Mouse (Mus musculus) embryonic facial prominence, embryonic 11.5 days (tissue): ENCODE measurements at regions not wholly inside any gene's neighbourhood (a gene's known extent, or its start where the extent isn't known, plus 50 kb on each side); places are given as distances from the start of the nearest gene placed in this dataset.

Experiments used
- ATAC-seq: fragments of 200-750 bp; cut with Nextera tagmentation; replicated peaks from 2 replicates; pipeline ENCODE4 v1.8.0; 2017; ENCODE audit warnings: low read depth; ENCODE audit not compliant: insufficient number of reproducible peaks, low FRiP score, low TSS enrichment
- DNase-seq: peaks from one replicate; pipeline ENCODE4 v3.0.0-alpha.2; 2015; ENCODE audit warnings: low spot score
- H3K27ac ChIP-seq: fragments of 300-500 bp; sonication (generic); replicated peaks from 2 replicates; pipeline ENCODE4 v1.5.1; 2014; ENCODE audit warnings: mild to moderate bottlenecking, low read depth, low read length, control low read depth
- H3K27me3 ChIP-seq: fragments of 300-500 bp; sonication (generic); 2 replicates; pipeline ENCODE4 v1.6.1; 2014; ENCODE audit warnings: mild to moderate bottlenecking, low read length, moderate library complexity, mixed read lengths; ENCODE audit not compliant: control insufficient read depth, insufficient read depth
- H3K36me3 ChIP-seq: fragments of 300-500 bp; sonication (generic); replicated peaks from 2 replicates; pipeline ENCODE4 v1.6.1; 2014; ENCODE audit warnings: low read depth, mild to moderate bottlenecking, low read length, moderate library complexity, mixed read lengths; ENCODE audit not compliant: control insufficient read depth, insufficient read depth
- H3K4me1 ChIP-seq: fragments of 300-500 bp; sonication (generic); 2 replicates; pipeline ENCODE4 v1.6.1; 2014; ENCODE audit warnings: low read length, mixed read lengths; ENCODE audit not compliant: control insufficient read depth, insufficient read depth
- H3K4me2 ChIP-seq: fragments of 300-500 bp; sonication (generic); 2 replicates; pipeline ENCODE4 v1.6.1; 2014; ENCODE audit warnings: low read depth, mild to moderate bottlenecking, control low read depth, low read length, moderate library complexity
- H3K4me3 ChIP-seq: fragments of 300-500 bp; sonication (generic); 2 replicates; pipeline ENCODE4 v1.5.1; 2014; ENCODE audit warnings: low read depth, low read length, control low read depth
- H3K9ac ChIP-seq: fragments of 300-500 bp; sonication (generic); replicated peaks from 2 replicates; pipeline ENCODE4 v1.6.1; 2014; ENCODE audit warnings: mild to moderate bottlenecking, control low read depth, low read length
- H3K9me3 ChIP-seq: fragments of 300-500 bp; sonication (generic); replicated peaks from 2 replicates; pipeline ENCODE4 v1.6.1; 2016; ENCODE audit warnings: mild to moderate bottlenecking, low read length, inconsistent platforms, mixed read lengths; ENCODE audit not compliant: control insufficient read depth
- WGBS: fragments of 180-500 bp; shearing (Covaris S2); extraction: QIAGEN DNeasy Blood & Tissue Kit; methylation state at CpG from one replicate; pipeline ENCODE4 v1.1.7; 2014; 5-methylcytosine and 5-hydroxymethylcytosine counted together

GRCm38 (mm10) chr6:4413201-4413600, 91.4 kb upstream of the Col1a2 start:
- no peak for ATAC-seq
- no peaks in the 10 kb centered on the region for H3K4me1 ChIP-seq
- no peaks in the 10 kb centered on the region for H3K36me3 ChIP-seq
- H3K9ac ChIP-seq, result no peak overlapping the region
- no peaks in the 10 kb centered on the region for H3K27me3 ChIP-seq
- H3K27ac ChIP-seq, result no peak overlapping the region
- 62% methylated on average over 3 of the region's 3 CpGs for WGBS
- H3K4me3 ChIP-seq, result no peak overlapping the region
- H3K4me2 ChIP-seq, result no peak overlapping the region
- no peaks in the 10 kb centered on the region for H3K9me3 ChIP-seq
- DNase-seq, result no peak

- Histone ChIP-seq H3K27ac (no peak overlapping the region), H3K27me3 (no peaks in the 10 kb centered on the region), H3K4me2 (no peak overlapping the region), H3K9ac (no peak overlapping the region), H3K9me3 (no peaks in the 10 kb centered on the region), H3K4me3 (no peak overlapping the region), H3K4me1 (no peaks in the 10 kb centered on the region), H3K36me3 (no peaks in the 10 kb centered on the region)
- ATAC-seq, result no peak
- 39% methylated on average over 6 of the region's 6 CpGs for WGBS
- DNase-seq, result peak; percentile 65
Measured at GRCm38 (mm10) chr6:4414166-4414565, 90.4 kb upstream of the Col1a2 start.

GRCm38 (mm10) chr6:4415206-4415605, 89.4 kb upstream of the Col1a2 start:
- no peak overlapping the region for H3K9ac ChIP-seq
- ATAC-seq, result no peak
- H3K27ac ChIP-seq, result no peak overlapping the region
- H3K9me3 ChIP-seq, result no peaks in the 10 kb centered on the region
- H3K4me3 ChIP-seq, result no peak overlapping the region
- DNase-seq, result no peak
- H3K27me3 ChIP-seq, result no peaks in the 10 kb centered on the region
- 62% methylated on average over 7 of the region's 7 CpGs for WGBS
- H3K4me2 ChIP-seq, result no peak overlapping the region
- no peaks in the 10 kb centered on the region for H3K36me3 ChIP-seq
- no peaks in the 10 kb centered on the region for H3K4me1 ChIP-seq

GRCm38 (mm10) chr6:4417247-4417709, 87.3 kb upstream of the Col1a2 start:
- Histone ChIP-seq H3K4me2 (no peak overlapping the region), H3K4me1 (no peaks in the 10 kb centered on the region), H3K9ac (no peak overlapping the region), H3K4me3 (no peak overlapping the region), H3K9me3 (no peaks in the 10 kb centered on the region), H3K27ac (no peak overlapping the region), H3K27me3 (no peaks in the 10 kb centered on the region), H3K36me3 (no peaks in the 10 kb centered on the region)
- DNase-seq (peak; percentile 72), ATAC-seq (peak; percentile 62)
- 29% methylated on average over 6 of the region's 6 CpGs for WGBS

GRCm38 (mm10) chr6:4418376-4418775, 86.2 kb upstream of the Col1a2 start:
- Histone ChIP-seq H3K4me2 (no peak overlapping the region), H3K27ac (no peak overlapping the region)
- no peak for ATAC-seq

GRCm38 (mm10) chr6:4418941-4419351, 85.7 kb upstream of the Col1a2 start:
- H3K27ac ChIP-seq, result no peak overlapping the region
- DNase-seq, result no peak
- 75% methylated on average over 5 of the region's 5 CpGs for WGBS

More at GRCm38 (mm10) chr6:4418376-4418775, 86.2 kb upstream of the Col1a2 start:
- 32% methylated on average over 10 of the region's 10 CpGs for WGBS
- no peaks in the 10 kb centered on the region for H3K9me3 ChIP-seq
- no peaks in the 10 kb centered on the region for H3K27me3 ChIP-seq
- H3K9ac ChIP-seq, result no peak overlapping the region
- H3K4me3 ChIP-seq, result no peak overlapping the region
- H3K4me1 ChIP-seq, result no peaks in the 10 kb centered on the region
- H3K36me3 ChIP-seq, result no peaks in the 10 kb centered on the region
- no peak for DNase-seq

GRCm38 (mm10) chr6:4421466-4421865, 83.1 kb upstream of the Col1a2 start:
- no peaks in the 10 kb centered on the region for H3K4me1 ChIP-seq
- no peak overlapping the region for H3K9ac ChIP-seq
- no peaks in the 10 kb centered on the region for H3K9me3 ChIP-seq
- H3K27ac ChIP-seq, result no peak overlapping the region
- ATAC-seq (no peak), DNase-seq (no peak)
- H3K4me3 ChIP-seq, result no peak overlapping the region
- 84% methylated on average over 7 of the region's 7 CpGs for WGBS
- H3K4me2 ChIP-seq, result no peak overlapping the region
- H3K27me3 ChIP-seq, result no peaks in the 10 kb centered on the region
- no peaks in the 10 kb centered on the region for H3K36me3 ChIP-seq

More at GRCm38 (mm10) chr6:4418941-4419351, 85.7 kb upstream of the Col1a2 start:
- no peaks in the 10 kb centered on the region for H3K36me3 ChIP-seq
- H3K27me3 ChIP-seq, result no peaks in the 10 kb centered on the region
- H3K9me3 ChIP-seq, result no peaks in the 10 kb centered on the region
- no peak overlapping the region for H3K4me3 ChIP-seq
- H3K9ac ChIP-seq, result no peak overlapping the region
- H3K4me1 ChIP-seq, result no peaks in the 10 kb centered on the region
- no peak for ATAC-seq
- H3K4me2 ChIP-seq, result no peak overlapping the region

- no peak overlapping the region for H3K9ac ChIP-seq
- WGBS, result 87% methylated on average over 4 of the region's 4 CpGs
- no peaks in the 10 kb centered on the region for H3K27me3 ChIP-seq
- H3K4me3 ChIP-seq, result no peak overlapping the region
- H3K27ac ChIP-seq, result no peak overlapping the region
- H3K36me3 ChIP-seq, result no peaks in the 10 kb centered on the region
- H3K4me1 ChIP-seq, result no peaks in the 10 kb centered on the region
- no peak for DNase-seq
- no peak for ATAC-seq
- no peaks in the 10 kb centered on the region for H3K9me3 ChIP-seq
- no peak overlapping the region for H3K4me2 ChIP-seq
Measured at GRCm38 (mm10) chr6:4427122-4427521, 77.5 kb upstream of the Col1a2 start.
